Mouse (Mus musculus) CD4-positive naive resting alpha-beta T cell, adult 76 days (primary cell): ENCODE measurements around the gene Gm21887. TPM values are rescaled to one million over a fixed set of nuclear protein-coding genes. Genes with fewer than 3 reads are reported as not detected.

Experiments used
- total RNA-seq: library from RNA; stranded (reverse); gene quantifications from one replicate; pipeline ENCODE4 v1.2.4, GENCODE M21; 2023

The Gm21887 gene
- total RNA-seq = 548 TPM

GRCm38 (mm10) chrX:170009016-170009750, at the start of gene Gm21887:
Gene Gm21887 (plus strand): TSS chrX:170009659.

Other genes starting within 250 kb of the Gm21887 start
- gene 4933400A11Rik, start 230.0 kb upstream of the Gm21887 start, total RNA-seq = not detected